Mouse (Mus musculus) thymus, adult 2 months (tissue): ENCODE measurements around the gene Cdh15.

Experiments used
- CTCF ChIP-seq: fragments of 200-500 bp; IDR thresholded peaks from 2 replicates; pipeline ENCODE4 v1.5.1; 2012; ENCODE audit warnings: mild to moderate bottlenecking, control low read depth, low read length, moderate library complexity, borderline replicate concordance; ENCODE audit not compliant: control insufficient read depth, poor library complexity, insufficient read depth; ENCODE audit errors: extremely low read depth
- POLR2A ChIP-seq: fragments of 200-500 bp; IDR thresholded peaks from 2 replicates; pipeline ENCODE4 v1.6.1; 2012; ENCODE audit warnings: mild to moderate bottlenecking, low read length, control low read depth, moderate library complexity; ENCODE audit not compliant: control insufficient read depth, poor library complexity, insufficient read depth; ENCODE audit errors: extremely low read depth

DNA sequence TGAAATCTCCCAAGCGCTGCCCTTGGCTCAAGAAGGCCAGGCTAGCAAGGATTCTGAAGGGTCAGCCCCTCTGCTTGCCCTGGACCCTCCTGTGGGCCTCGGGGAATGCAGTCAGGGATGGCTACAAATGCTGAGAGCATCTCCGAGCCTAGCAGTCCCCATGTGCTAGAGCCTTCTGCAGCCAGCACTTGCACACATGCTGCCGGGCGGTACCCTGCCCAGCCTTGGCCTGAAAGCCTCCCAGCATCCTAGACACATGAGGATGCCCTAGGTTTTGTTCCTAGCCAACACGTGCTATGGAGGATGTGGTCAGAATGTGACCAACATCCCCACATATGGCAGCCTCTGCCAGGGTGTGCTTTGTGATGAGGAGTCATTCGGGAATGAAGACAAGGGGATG, 6.6 kb downstream of the Cdh15 start:
- TF ChIP-seq POLR2A (no peak), CTCF (no peak)
